Mouse (Mus musculus) spleen, adult 2 months (tissue): ENCODE measurements around the gene Eno2. TPM values are rescaled to one million over a fixed set of nuclear protein-coding genes. Genes with fewer than 3 reads are reported as not detected.

ENCODE experiments used
- DNase-seq, 2 experiments: peaks; one replicate each; pipeline versions ENCODE4 v3.0.0 to v3.0.0-alpha.2; 2012 to 2021; ENCODE audit warnings: low spot score in 2 of 2, low read depth in 1 of 2
- H3K27ac ChIP-seq: fragments of 200-500 bp; 2 replicates; pipeline ENCODE4 v1.5.1; 2012; ENCODE audit warnings: low read length, inconsistent platforms; ENCODE audit not compliant: insufficient read depth
- H3K27me3 ChIP-seq: fragments of 200-500 bp; 2 replicates; pipeline ENCODE4 v1.6.1; 2012; ENCODE audit warnings: mild to moderate bottlenecking, moderate library complexity, low read length, inconsistent platforms; ENCODE audit not compliant: control insufficient read depth, insufficient read depth
- H3K36me3 ChIP-seq: fragments of 200-500 bp; 2 replicates; pipeline ENCODE4 v1.6.1; 2012; ENCODE audit warnings: mild to moderate bottlenecking, low read length, inconsistent platforms; ENCODE audit not compliant: control insufficient read depth, insufficient read depth
- H3K4me1 ChIP-seq: fragments of 200-500 bp; 2 replicates; pipeline ENCODE4 v1.6.1; 2011; ENCODE audit warnings: inconsistent platforms; ENCODE audit not compliant: control insufficient read depth, insufficient read depth, insufficient read length
- H3K4me3 ChIP-seq: fragments of 200-500 bp; 2 replicates; pipeline ENCODE4 v1.5.1; 2011; ENCODE audit warnings: mild to moderate bottlenecking, inconsistent platforms; ENCODE audit not compliant: insufficient read depth, insufficient read length; ENCODE audit errors: extremely low read depth
- CTCF ChIP-seq: fragments of 200-500 bp; IDR thresholded peaks from 2 replicates; pipeline ENCODE4 v1.5.1; 2011; ENCODE audit warnings: mild to moderate bottlenecking, inconsistent platforms; ENCODE audit not compliant: insufficient read depth, insufficient read length, insufficient replicate concordance; ENCODE audit errors: extremely low read depth
- POLR2A ChIP-seq: fragments of 200-500 bp; IDR thresholded peaks from 2 replicates; pipeline ENCODE4 v1.6.1; 2011; ENCODE audit warnings: low read depth, low read length, inconsistent platforms
- WGBS: fragments of 180-500 bp; shearing (Covaris S2); methylation state at CpG from one replicate; pipeline ENCODE4 v1.1.7; 2018; 5-methylcytosine and 5-hydroxymethylcytosine counted together
- polyA plus RNA-seq: library from polyadenylated mRNA; depleted of rRNA; stranded (reverse); fragments of >200 nt; gene quantifications from 2 replicates; pipeline ENCODE4 v1.2.3, GENCODE M21; 2012

The Eno2 gene
- polyA plus RNA-seq, 1 experiment = 3.2 TPM

DNA sequence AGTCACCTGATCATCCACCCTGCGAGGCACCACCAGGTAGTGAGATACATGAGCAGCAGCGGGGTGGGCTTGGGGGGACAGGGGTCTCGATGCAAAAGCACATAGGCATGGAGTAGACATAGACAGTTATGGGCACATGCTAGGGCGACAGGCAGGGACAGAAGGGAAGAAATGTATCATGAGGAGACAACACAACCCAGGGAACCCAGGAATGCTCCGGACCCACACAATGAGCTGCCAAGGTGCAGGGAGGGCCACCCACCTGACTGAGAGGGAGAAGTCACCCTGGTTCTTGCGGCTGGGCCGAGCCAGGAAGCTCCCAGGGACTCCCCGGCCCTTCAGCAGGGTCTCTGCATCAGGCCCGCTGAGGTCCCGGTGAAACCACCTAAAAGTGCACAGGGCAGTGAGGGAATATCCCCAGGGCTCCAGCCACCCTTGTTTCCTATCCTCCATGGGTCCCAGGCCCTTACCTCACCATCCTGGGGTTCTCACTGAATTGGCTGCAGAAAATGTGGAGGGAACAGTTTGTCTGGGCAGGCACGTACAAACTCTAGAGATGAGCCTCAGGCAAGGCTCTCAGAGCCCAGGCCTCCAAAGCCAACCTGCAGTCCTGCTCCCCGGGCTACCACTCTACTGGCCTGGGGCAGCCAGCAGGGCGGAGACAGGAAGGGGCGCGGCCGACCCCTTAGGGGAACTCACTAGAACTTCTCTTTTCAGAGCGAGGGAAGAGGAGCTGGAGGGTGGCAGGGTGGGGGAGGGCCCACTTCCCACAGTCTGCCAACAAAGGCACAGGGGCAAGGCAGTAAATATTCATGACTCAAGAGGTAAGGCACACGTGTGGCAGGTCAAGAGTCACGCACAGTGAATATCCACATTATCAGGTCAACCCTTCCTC lies 36.8 kb downstream of the Eno2 start:
- peaks cover 31% of the 10 kb centered on the region; the same call in 1 of the 2 replicates for H3K4me1 ChIP-seq
- H3K36me3 ChIP-seq = peaks cover 28% of the 10 kb centered on the region
- H3K4me3 ChIP-seq = peak overlapping the region; percentile 89
- DNase-seq = peak in 1 of 2 experiments; percentile 93
- TF ChIP-seq POLR2A (peak; percentile 92), CTCF (peak; percentile 9; the same call in 1 of the 2 replicates)
- peak overlapping the region; percentile 96 for H3K27ac ChIP-seq
- no peaks in the 10 kb centered on the region for H3K27me3 ChIP-seq
- whole genome bisulfite sequencing = 5% methylated on average over 19 of the region's 19 CpGs

GRCm38 (mm10) chr6:124731038-124731437 lies 38.4 kb downstream of the Eno2 start:
- DNase-seq = no peak
- Histone ChIP-seq H3K4me1 (peaks cover 31% of the 10 kb centered on the region; the same call in 1 of the 2 replicates), H3K27me3 (no peaks in the 10 kb centered on the region), H3K36me3 (peaks cover 41% of the 10 kb centered on the region), H3K27ac (peak overlapping the region; percentile 96), H3K4me3 (peak overlapping the region; percentile 89)
- WGBS = 59% methylated on average over 7 of the region's 7 CpGs
- TF ChIP-seq POLR2A = no peak

DNA sequence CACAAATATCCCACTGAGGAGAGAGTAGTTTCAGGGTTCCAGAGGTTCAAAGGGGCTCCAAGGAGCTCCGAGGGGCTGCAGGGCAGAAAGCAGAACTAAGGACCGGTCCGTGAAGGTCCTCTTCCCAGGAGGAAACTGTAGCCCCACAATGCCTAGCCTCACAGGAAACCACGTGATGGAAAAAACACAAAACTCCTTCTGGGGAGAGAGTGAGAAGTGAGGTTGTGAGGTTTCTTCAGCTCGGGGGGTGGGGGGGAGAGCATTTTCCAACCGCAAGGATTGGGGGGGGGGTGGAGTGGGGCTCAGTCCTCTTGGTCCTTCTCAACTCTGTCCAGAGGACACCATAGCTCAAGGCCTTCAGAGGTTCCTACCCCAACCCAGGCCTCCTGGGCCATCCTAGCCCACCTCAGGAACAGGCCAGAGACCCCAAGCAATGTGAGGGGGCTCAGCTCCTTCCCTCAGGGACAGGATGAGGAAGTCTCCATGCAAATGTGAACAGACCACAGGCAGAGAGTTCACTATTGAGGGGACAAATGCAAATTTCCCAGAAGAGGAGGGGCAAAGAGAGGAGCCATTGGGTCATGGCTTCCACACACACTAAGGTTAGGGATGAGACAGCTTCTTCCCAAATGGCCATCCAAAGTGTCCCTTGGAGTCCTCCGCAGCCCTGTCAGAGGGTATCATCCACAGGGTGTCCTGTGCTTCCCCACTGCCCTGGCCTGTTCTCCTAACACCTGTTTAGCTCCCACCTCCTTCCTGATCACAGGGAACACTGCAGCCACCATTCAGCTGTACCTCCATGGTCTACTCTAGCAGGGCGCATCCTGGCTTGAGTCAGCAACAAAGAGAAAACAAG lies 39.4 kb downstream of the Eno2 start:
- TF ChIP-seq CTCF (no peak), POLR2A (no peak; the same call in 1 of the 2 replicates)
- Histone ChIP-seq H3K27ac (peak overlapping the region; percentile 96), H3K4me3 (peak overlapping the region; percentile 59), H3K36me3 (peaks cover 49% of the 10 kb centered on the region), H3K4me1 (peaks cover 36% of the 10 kb centered on the region; the same call in 1 of the 2 replicates), H3K27me3 (no peaks in the 10 kb centered on the region)
- WGBS = 20% methylated on average over 8 of the region's 8 CpGs
- peak; percentile 73 to 86 for DNase-seq

GRCm38 (mm10) chr6:124728621-124729020 lies 40.9 kb downstream of the Eno2 start:
- 89% methylated on average over 10 of the region's 10 CpGs for WGBS

DNA sequence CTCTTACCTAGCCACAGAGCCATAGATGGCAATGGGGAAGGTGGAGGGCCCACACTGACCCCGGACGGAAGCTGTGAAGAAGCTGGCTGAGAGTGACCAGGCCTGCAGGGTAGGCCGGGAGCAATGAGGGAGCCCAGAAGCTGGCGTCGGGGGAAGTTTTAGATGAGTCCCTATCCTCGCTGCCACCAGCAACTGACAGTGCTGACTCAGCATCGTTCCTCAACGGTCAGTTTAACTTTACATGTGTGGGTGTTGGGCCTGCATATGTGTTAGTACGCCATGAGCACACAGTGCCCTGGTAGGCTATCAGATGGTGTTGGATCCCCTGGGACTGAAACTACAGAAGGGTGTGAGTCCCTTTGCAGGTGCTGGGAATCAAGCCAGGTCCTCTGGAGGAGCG lies 45.0 kb downstream of the Eno2 start:
- H3K4me1 ChIP-seq = peaks cover 57% of the 10 kb centered on the region; the same call in 1 of the 2 replicates
- no peaks in the 10 kb centered on the region for H3K27me3 ChIP-seq
- peak in 1 of 2 experiments; percentile 15 for DNase-seq
- H3K36me3 ChIP-seq = peaks cover 60% of the 10 kb centered on the region
- WGBS = 68% methylated on average over 10 of the region's 10 CpGs
- H3K27ac ChIP-seq = peak overlapping the region; percentile 90
- H3K4me3 ChIP-seq = no peak overlapping the region
- no peak for TF ChIP-seq POLR2A
- no peak for TF ChIP-seq CTCF

More at GRCm38 (mm10) chr6:124728621-124729020, 40.9 kb downstream of the Eno2 start:
- Histone ChIP-seq H3K36me3 (peaks cover 58% of the 10 kb centered on the region), H3K4me3 (no peak overlapping the region), H3K4me1 (peaks cover 42% of the 10 kb centered on the region; the same call in 1 of the 2 replicates), H3K27ac (peak overlapping the region; percentile 64), H3K27me3 (no peaks in the 10 kb centered on the region)
- TF ChIP-seq CTCF (no peak), POLR2A (no peak)
- no peak for DNase-seq

DNA sequence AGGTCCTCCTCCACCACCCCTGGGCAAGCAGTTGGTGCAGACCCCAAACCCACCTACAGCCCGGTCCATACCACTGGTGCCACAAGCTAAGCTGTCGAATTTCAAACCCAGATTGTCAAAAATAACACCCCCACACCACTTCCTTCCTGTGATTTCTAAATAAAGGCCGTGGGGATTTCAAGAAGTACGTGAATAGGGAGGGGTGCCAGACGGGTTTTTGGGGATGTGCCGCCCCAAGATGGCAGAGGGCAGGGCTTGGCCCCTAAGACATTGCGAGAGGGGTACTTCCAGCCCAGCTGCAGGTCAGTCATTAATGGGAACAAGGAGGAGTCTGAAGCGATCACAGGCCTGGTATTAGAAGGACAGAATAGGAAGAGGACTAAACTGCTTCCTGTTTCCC lies 45.9 kb downstream of the Eno2 start:
- Histone ChIP-seq H3K4me3 (peak overlapping the region; percentile 48), H3K4me1 (peaks cover 54% of the 10 kb centered on the region; the same call in 1 of the 2 replicates), H3K27me3 (no peaks in the 10 kb centered on the region), H3K36me3 (peaks cover 53% of the 10 kb centered on the region), H3K27ac (peak overlapping the region; percentile 90)
- DNase-seq = peak in 1 of 2 experiments; percentile 63
- no peak for TF ChIP-seq CTCF
- no peak for TF ChIP-seq POLR2A
- WGBS = 11% methylated on average over 8 of the region's 8 CpGs
